Comparison of ENCODE assay signal across 16 mouse cellular contexts in the genomic region with DNA sequence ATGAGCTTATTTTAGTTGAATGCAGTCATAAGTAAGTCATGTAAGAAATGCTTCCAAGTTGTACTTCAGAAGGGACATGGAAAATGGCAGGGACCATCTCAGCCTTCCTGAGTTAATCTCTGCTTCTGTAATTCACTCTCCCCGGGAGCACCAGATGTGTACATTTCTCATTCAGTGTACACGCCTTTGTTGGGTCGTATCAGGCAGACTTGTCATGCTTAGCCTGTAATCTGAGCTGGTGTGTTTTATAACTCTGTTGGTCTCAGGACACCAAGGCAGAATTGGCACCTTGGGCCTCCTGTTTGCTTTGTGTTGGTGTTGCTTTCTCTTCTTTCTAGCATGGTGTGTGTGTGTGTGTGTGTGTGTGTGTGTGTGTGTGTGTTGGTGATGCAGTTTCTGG. TPM values are rescaled to one million over a fixed set of nuclear protein-coding genes. Genes with fewer than 3 reads are reported as not detected.
DNase-seq lines count a peak whose midpoint lies in the region; ATAC-seq and TF ChIP-seq lines count a peak whose summit lies in the region.
"Had no signal": no experiment of that assay in that cellular context is flagged by ENCODE, and none has a peak within 500 bp of the region (broad histone marks: within the 10 kb centered on the region; RNA-seq: fewer than 3 reads in every experiment).

No protein-coding gene starts in this region.

- peak overlapping the region; percentile 55 for H3K27ac ChIP-seq in heart, adult 2 months
- peak overlapping the region; percentile 76 for H3K27ac ChIP-seq in limb, embryonic 12.5 days
- H3K27ac ChIP-seq in limb, embryonic 10.5 days = no peak overlapping the region
- H3K27ac ChIP-seq in embryonic facial prominence, embryonic 12.5 days = no peak overlapping the region
- H3K27ac ChIP-seq: forebrain, embryonic 15.5 days; left cerebral cortex, adult 2 months; liver, embryonic 14.5 days; midbrain, embryonic 12.5 days had no signal

- DNase-seq in heart, adult 2 months = no peak
- no peak for DNase-seq in heart, postnatal 14 days
- DNase-seq in limb, embryonic 10.5 days (ENCODE audit: low spot score) = no peak
- no peak for DNase-seq in adrenal gland, adult 2 months
- DNase-seq in right cerebral cortex, postnatal 36 days (ENCODE audit: low spot score in 2 of 2) = no peak
- DNase-seq: adrenal gland, postnatal 10 days; kidney, postnatal 25 days; right cerebral cortex, postnatal 14 days; thymus, adult 18-20 months had no signal

- no peak for ATAC-seq in limb, embryonic 12.5 days (ENCODE audit: insufficient number of reproducible peaks, insufficient read depth, low FRiP score, low TSS enrichment, low read depth)
- ATAC-seq in embryonic facial prominence, embryonic 12.5 days (ENCODE audit: insufficient number of reproducible peaks, insufficient read depth, low FRiP score, low TSS enrichment) = no peak
- ATAC-seq: forebrain, embryonic 15.5 days had no signal

- H3K27me3 ChIP-seq in heart, adult 2 months (ENCODE audit: control insufficient read depth, insufficient read depth, low read length) = no peaks in the 10 kb centered on the region
- no peaks in the 10 kb centered on the region for H3K27me3 ChIP-seq in limb, embryonic 12.5 days
- H3K27me3 ChIP-seq in limb, embryonic 10.5 days (ENCODE audit: low read depth, poor library complexity, severe bottlenecking) = no peaks in the 10 kb centered on the region
- H3K27me3 ChIP-seq in embryonic facial prominence, embryonic 12.5 days = no peaks in the 10 kb centered on the region
- H3K27me3 ChIP-seq in myocyte (ENCODE audit: control insufficient read depth, insufficient read depth, insufficient read length) = no peaks in the 10 kb centered on the region
- H3K27me3 ChIP-seq: forebrain, embryonic 15.5 days had no signal

- no peak for TF ChIP-seq POLR2A in heart, adult 2 months (IDR thresholded peaks at IDR 0.05; ENCODE audit: insufficient read depth, low read depth, low read length)
- TF ChIP-seq POLR2A in myocyte (IDR thresholded peaks at IDR 0.05; ENCODE audit: insufficient read length, low read depth) = no peak

- no peak for TF ChIP-seq CTCF in heart, adult 2 months (IDR thresholded peaks at IDR 0.05)

- H3K9ac ChIP-seq in heart, adult 2 months (ENCODE audit: low read depth, low read length) = peak overlapping the region; percentile 34; the same call in 1 of the 2 replicates
- H3K9ac ChIP-seq in limb, embryonic 12.5 days (replicated peaks) = no peak overlapping the region
- H3K9ac ChIP-seq in embryonic facial prominence, embryonic 12.5 days = no peak overlapping the region
- H3K9ac ChIP-seq: forebrain, embryonic 15.5 days; liver, embryonic 14.5 days; midbrain, embryonic 12.5 days had no signal

- 28% methylated on average over 3 of the region's 3 CpGs for WGBS in heart, adult 2 months
- WGBS in limb, embryonic 12.5 days = 18% methylated on average over 3 of the region's 3 CpGs
- WGBS in limb, embryonic 10.5 days = 29% methylated on average over 3 of the region's 3 CpGs
- 23% methylated on average over 3 of the region's 3 CpGs for WGBS in embryonic facial prominence, embryonic 12.5 days

- H3K79me2 ChIP-seq in heart, adult 2 months (replicated peaks; ENCODE audit: control insufficient read depth, insufficient read depth, low read length) = peaks cover 2% of the 10 kb centered on the region; the same call in 1 of the 2 replicates
- no peaks in the 10 kb centered on the region for H3K79me2 ChIP-seq in myocyte (ENCODE audit: control insufficient read depth, insufficient read depth)

- no peak overlapping the region for H3ac ChIP-seq in myocyte (ENCODE audit: control insufficient read depth, insufficient read length)

- intact Hi-C loops in heart, adult 2 months (cut with DNase I) = no loop called here
- intact Hi-C loops in heart, postnatal 14 days (cut with DNase I) = no loop called here

- H3K36me3 ChIP-seq in heart, adult 2 months (ENCODE audit: control insufficient read depth, insufficient read depth, low read length) = peaks cover 11% of the 10 kb centered on the region
- no peaks in the 10 kb centered on the region for H3K36me3 ChIP-seq in limb, embryonic 12.5 days
- H3K36me3 ChIP-seq in limb, embryonic 10.5 days = peaks cover 13% of the 10 kb centered on the region
- no peaks in the 10 kb centered on the region for H3K36me3 ChIP-seq in embryonic facial prominence, embryonic 12.5 days
- no peaks in the 10 kb centered on the region for H3K36me3 ChIP-seq in myocyte (ENCODE audit: control insufficient read depth, insufficient read depth)
- H3K36me3 ChIP-seq: forebrain, embryonic 15.5 days; midbrain, embryonic 12.5 days had no signal

- H3K4me3 ChIP-seq in heart, adult 2 months = no peak overlapping the region
- H3K4me3 ChIP-seq in limb, embryonic 12.5 days (replicated peaks) = no peak overlapping the region
- H3K4me3 ChIP-seq in limb, embryonic 10.5 days = no peak overlapping the region
- H3K4me3 ChIP-seq in embryonic facial prominence, embryonic 12.5 days = no peak overlapping the region
- no peak overlapping the region for H3K4me3 ChIP-seq in myocyte
- H3K4me3 ChIP-seq: forebrain, embryonic 15.5 days; left cerebral cortex, adult 2 months; midbrain, embryonic 12.5 days had no signal

- no peaks in the 10 kb centered on the region for H3K9me3 ChIP-seq in limb, embryonic 12.5 days
- H3K9me3 ChIP-seq in limb, embryonic 10.5 days (replicated peaks) = no peaks in the 10 kb centered on the region
- no peaks in the 10 kb centered on the region for H3K9me3 ChIP-seq in embryonic facial prominence, embryonic 12.5 days
- H3K9me3 ChIP-seq: forebrain, embryonic 15.5 days; midbrain, embryonic 12.5 days had no signal

- no peak for TF ChIP-seq EP300 in heart, adult 2 months (IDR thresholded peaks at IDR 0.05; ENCODE audit: insufficient read depth, low read depth, low read length)

- H3K4me2 ChIP-seq in limb, embryonic 12.5 days = peak overlapping the region; percentile 79
- peak overlapping the region; percentile 13; the same call in 1 of the 2 replicates for H3K4me2 ChIP-seq in embryonic facial prominence, embryonic 12.5 days (replicated peaks)
- peak overlapping the region; percentile 37 for H3K4me2 ChIP-seq in myocyte (ENCODE audit: low read depth)
- H3K4me2 ChIP-seq: midbrain, embryonic 12.5 days had no signal

- H3K4me1 ChIP-seq in heart, adult 2 months (ENCODE audit: control insufficient read depth, insufficient read depth, low read length) = peaks cover 4% of the 10 kb centered on the region
- H3K4me1 ChIP-seq in limb, embryonic 12.5 days (replicated peaks) = peaks cover 22% of the 10 kb centered on the region
- H3K4me1 ChIP-seq in limb, embryonic 10.5 days = peaks cover 24% of the 10 kb centered on the region
- peaks cover 24% of the 10 kb centered on the region for H3K4me1 ChIP-seq in embryonic facial prominence, embryonic 12.5 days

TF ChIP-seq in myocyte, 11 proteins besides CTCF, POLR2A, EP300 and RAD21:
- TF ChIP-seq MAX (IDR thresholded peaks at IDR 0.05; ENCODE audit: low read depth) = no peak
- TF ChIP-seq SRF (IDR thresholded peaks at IDR 0.05; ENCODE audit: control insufficient read depth, insufficient read length, low read depth) = no peak
- no peak for TF ChIP-seq MYOG (IDR thresholded peaks at IDR 0.05; ENCODE audit: control insufficient read depth in 1 of 3, insufficient read depth in 1 of 3, insufficient read length in 2 of 3, low read depth in 2 of 3)
- no peak for TF ChIP-seq TCF12 (IDR thresholded peaks at IDR 0.05; ENCODE audit: insufficient read depth, poor library complexity, severe bottlenecking)
- TF ChIP-seq CEBPB (IDR thresholded peaks at IDR 0.05; ENCODE audit: insufficient read depth, poor library complexity, severe bottlenecking) = no peak
- TF ChIP-seq POLR2AphosphoS2 (IDR thresholded peaks at IDR 0.05; ENCODE audit: insufficient read length, low read depth) = no peak
- no peak for TF ChIP-seq REST (IDR thresholded peaks at IDR 0.05; ENCODE audit: insufficient read depth, insufficient read length)
- no peak for TF ChIP-seq USF1 (IDR thresholded peaks at IDR 0.05; ENCODE audit: low read depth)
- TF ChIP-seq TCF3 (IDR thresholded peaks at IDR 0.05; ENCODE audit: insufficient read length, low read depth) = no peak
- no peak for TF ChIP-seq MYOD1 (IDR thresholded peaks at IDR 0.05; ENCODE audit: control insufficient read depth in 1 of 3, insufficient read length in 2 of 3, low read depth in 2 of 3)
- TF ChIP-seq E2F4 (IDR thresholded peaks at IDR 0.05; ENCODE audit: insufficient read depth) = no peak

RNA-seq across cellular contexts. Expression of gene Map2k6, which starts 3.7 kb away (rescaled TPM):
- 1 to 10 TPM; 3.8 TPM for total RNA-seq in heart, adult 2 months (2021)
- 4.1 and 5.5 TPM in 2 replicates for polyA plus RNA-seq in heart, adult 2 months (2012; rRNA removed)
- 1 to 10 TPM; 6.4 to 7.0 TPM for total RNA-seq in heart, postnatal 14 days (2021)
- 49.2 TPM in 2 replicates for polyA plus RNA-seq in limb, embryonic 12.5 days (2016; fragmentation: Nextera tagmentation; extraction: Ambion mirVana)
- 46.6 and 49.1 TPM in 2 replicates for polyA plus RNA-seq in limb, embryonic 10.5 days (2016; fragmentation: Nextera tagmentation; extraction: Ambion mirVana)
- polyA plus RNA-seq in embryonic facial prominence, embryonic 12.5 days (2016; fragmentation: Nextera tagmentation; extraction: Ambion mirVana) = 42.8 and 44.9 TPM in 2 replicates
- 2.9 TPM for polyA plus RNA-seq in myocyte (2012; fragmentation: generic; extraction: Trizol)
- 1 to 10 TPM; 4.0 to 4.4 TPM for total RNA-seq in adrenal gland, adult 2 months (2021)
- 0.42 and 0.45 TPM in 2 replicates for polyA plus RNA-seq in adrenal gland, adult 2 months (2012; rRNA removed)

Comparison
In these comparisons a context has a peak if more than half of its experiments do, and no peak if none do; other contexts are left out.
1. H3K27ac ChIP-seq: peak in heart, adult 2 months (single experiment) and limb, embryonic 12.5 days (single experiment); none in limb, embryonic 10.5 days (single experiment) and embryonic facial prominence, embryonic 12.5 days (single experiment).
2. H3K4me2 ChIP-seq: peak in every context shown above with its lines; median percentile 79 in limb, embryonic 12.5 days; 37 in myocyte; 13 in embryonic facial prominence, embryonic 12.5 days.